Mouse (Mus musculus): ENCODE measurements around the gene Fga.

Gene Fga

DNA sequence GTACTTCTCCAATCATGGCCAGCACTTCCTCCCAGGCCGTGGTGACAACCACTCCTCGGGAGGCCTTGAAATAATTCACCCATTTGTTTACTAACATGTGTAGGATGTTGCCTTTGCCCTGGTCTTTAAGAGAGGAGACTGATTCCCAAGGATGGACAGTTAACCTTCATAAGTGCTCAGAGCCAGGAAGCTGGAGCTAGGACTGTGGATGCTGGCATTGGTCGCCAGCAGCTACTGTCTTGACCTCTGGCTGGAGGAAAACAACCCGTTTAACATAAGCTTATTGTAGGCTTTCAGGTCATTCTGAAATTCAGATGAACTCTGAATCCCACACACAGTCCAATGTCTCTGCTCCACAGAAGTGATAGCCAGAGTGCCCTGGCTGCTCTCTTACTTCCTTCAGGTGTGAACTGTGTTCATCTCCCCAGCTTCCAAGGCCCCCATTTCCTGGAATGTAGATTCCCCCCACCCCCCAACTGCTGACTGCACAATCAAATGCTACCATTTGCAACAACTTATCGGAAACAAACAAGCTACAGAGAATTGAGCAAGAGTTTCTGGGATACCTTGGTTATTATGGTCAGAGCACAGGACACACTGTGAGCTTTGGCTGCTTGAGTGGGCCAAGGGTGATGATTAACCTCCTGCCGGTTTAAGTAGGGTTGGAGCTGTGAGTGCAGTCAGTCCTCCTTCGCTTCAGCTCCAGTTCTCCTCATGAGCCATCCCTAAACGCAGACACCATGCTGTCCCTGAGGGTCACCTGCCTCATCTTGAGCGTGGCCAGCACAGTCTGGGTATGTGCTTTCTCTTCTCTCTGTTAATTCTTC is at the start of gene Fga:
Fga (plus strand) TSS at position 602 of the 827 bp plus-strand sequence.
- peak; percentile 75 for DNase-seq

DNA sequence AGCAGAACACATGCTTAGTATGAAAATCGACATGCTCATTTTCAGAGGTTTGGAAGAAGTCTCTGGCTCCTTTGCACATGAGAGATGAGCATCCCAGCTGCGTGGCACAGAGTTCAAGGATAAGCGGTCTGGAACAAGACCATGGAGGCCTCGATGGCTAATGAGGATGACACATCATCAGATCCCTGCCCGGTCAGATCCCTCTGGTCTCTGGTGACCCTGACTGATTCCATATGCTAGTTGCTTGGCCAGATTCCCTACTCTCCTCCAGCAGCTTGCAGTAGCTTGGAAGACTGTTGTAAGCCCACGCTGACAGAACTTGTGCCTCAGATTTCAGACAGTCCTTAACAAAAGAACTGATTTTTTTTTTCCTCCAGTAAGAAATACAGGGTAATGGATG is 45.1 kb upstream of the Fga start:
- no peak for DNase-seq

DNA sequence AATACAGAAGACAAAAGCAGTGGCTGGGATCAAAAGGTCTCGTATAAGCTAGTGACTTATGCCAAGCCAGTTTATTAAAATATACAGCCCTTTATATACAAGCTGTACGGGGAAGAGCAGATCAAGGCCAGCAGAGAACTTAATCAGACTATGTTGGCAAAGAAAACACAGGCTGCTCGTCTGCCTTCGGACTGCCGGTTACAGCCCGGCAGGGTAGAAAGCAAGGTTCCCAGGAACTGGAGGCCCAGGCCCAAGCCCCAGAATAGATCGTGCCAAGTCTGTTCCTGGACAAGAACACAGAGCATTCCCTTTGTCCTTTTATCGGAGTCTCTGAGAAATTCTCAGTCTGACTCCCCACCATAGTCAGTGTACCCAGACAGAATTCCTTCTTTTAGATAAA is 44.0 kb upstream of the Fga start:
- no peak for DNase-seq

DNA sequence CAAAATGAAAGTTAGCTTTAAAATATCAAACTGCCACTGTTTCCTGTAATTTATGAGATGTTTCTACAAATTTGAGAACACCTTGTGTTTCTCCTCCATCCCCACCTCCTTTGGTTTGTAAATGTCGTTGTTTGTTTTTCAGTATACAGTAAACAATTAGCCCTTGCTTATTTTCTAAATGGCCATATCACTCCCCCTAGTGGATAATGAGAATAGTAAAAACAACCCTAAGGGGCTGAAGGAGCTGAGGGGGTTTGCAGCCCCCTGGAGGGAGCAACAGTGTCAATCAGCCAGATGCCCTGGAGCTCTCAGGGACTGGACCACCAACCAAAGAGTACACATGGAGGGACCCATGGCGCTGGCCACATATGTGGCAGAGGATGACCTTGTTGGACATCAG is 41.0 kb upstream of the Fga start:
- no peak for DNase-seq

DNA sequence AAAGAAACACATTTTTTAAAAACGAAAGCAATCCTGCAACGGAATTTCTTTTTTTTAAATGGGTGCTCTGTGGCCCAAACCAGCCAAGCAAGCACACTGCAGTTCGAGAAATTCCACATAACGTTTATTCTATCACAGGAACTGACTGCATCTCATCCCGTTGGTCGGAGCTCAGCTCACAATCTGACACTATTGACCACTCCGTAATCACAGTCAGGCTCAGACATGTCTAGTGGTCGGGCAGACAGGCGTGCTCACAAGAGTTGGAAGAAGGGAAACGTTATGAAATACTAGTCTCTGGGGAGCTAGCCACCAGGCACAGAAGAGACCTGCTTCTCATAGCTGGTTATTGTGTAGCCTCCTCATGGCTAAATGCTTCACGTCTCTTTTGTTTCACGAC is 33.9 kb upstream of the Fga start:
- no peak for DNase-seq

DNA sequence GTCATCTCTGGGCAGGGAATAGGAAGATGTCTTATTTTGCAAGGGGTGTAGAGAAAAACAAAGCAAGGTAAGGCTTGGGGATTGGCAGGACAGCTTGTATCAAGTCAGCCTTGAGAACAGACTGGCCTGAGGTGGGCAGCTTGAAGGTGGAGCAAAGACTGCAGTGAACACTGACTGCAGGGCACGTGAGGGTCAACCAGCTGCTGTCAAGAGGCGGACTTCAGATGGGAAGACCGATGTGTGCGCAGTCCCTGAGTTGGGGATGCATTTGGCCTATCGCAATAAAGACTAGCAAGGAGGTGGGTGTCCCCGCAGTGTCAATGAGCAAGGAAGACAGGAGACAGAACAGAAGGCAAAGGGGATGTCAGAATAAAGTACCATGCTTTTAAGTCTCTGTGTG is 32.9 kb upstream of the Fga start:
- DNase-seq: no peak

DNA sequence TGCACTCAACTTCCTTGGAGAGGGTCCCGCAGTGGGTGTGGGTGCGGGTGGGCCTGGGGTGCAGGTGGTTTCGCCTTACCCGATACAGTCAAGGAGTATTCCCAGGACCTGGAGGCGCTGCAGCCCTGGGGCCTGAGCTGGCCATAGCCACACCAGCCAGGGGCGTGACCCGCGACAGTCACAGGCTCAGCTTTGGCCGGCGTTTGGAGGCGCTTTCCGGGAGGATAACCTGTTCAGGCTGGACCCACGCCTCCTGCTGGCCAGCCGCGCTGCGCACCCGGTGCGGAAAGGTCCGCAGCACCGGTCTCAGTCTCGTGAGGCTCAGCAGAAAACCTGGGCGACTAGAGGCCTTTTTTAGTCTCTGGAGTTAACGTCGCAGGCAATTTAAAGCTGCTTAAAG is 30.5 kb upstream of the Fga start:
- DNase-seq: peak; percentile 50

DNA sequence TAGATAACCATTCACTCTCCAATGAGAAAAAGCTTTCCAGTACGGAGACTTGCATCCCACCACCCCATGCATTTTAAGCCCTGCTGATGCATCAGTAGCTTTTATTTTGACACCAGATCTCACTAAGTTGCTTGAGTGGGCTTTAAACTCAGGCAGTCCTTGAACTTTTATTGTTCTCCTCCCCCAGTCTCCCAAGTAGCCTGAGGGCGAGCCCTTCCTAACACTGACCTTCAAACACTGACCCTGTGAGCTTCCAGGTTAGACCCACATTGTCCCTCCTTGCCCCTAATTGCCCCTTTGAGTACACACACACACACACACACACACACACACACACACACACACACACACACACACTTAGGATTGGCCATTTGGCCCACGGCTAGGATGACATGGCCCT is 29.2 kb upstream of the Fga start:
- DNase-seq: no peak

DNA sequence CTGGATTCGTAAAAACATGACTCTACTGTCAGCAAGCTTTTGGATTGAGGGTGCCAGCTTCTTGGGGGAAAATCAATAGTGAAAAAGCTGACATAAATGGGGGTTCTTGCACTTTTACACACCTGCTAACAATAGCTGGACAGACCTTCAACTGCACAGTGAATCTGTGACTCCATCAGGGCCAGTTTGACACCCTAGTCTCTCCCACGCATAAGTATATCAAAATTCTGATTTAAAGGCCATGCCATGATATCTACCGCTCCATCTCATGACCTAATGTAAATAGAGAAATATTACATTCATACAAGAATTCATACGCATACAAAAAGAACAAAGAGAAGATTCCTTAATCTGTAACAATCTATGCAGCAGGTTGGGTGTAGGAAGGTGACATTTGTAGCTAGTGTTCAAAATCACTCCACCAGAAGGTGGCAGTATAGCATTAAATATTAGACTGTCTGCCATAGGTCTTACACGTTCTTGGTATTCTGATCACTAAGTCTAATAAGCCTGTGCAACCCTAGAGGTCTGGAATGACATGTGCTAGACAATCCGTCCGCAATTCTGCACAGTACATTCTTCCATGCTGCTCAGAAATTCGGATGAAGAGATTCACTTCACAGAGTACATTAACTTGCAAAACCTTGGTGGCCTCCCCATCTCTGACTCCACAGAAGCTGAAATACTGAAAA is 27.0 kb upstream of the Fga start:
- DNase-seq: peak; percentile 28

DNA sequence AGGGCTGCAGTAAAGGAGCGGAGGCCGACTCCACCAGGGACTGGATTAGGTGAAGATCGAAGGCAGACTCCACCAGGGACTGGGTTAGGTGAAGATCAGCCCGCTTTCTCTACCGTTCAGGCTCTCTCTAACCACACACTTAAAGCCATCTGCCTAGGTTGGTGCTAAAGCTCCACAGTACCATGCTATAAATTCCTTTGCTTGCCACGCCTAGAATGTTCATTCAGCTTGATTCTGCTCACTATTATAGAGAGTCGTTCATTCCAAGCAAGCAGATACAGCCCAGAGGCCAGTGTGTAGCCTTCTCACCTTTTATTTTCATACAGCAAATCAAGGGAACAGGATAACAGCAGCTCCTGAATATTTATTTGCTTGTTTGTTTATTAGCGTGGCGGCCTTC is 25.9 kb upstream of the Fga start:
- DNase-seq: no peak

DNA sequence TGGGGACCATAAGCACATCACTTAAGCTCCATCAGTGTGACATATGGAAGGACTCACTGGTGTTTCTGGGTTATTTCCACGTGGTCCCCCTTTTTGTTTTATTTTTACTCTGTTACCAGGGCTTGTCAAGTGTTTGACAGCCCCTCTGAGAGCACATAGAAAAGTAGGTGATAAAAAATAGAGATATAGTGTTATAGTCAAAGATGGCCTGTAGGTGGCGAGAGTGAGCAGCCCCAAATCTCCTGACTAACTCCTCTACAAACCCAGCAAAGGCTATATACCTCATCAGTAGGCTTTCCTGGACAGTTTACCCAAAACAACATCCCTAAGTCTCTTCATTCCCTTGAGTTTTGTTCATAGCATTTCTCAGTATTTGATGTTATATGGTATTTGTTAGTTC is 23.7 kb upstream of the Fga start:
- DNase-seq: peak; percentile 35

DNA sequence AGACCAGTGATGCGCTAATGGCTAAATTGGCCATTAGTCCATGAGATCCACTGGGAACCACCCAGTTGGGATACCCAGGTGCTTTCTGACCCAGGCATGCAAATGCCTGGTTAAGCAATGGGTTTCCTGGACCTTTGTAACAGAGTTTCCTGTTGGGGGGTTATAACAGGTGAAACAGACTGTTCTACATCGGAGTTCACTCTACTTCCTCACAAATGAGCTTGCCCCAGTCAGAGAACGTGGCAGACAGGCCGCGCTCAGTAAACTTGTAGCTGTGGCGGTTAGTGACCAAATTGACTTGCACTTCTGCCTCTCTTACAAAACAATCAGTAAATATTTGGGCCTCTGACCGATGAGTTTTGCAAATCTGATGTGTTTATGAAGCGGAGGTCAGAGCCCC is 22.8 kb upstream of the Fga start:
- DNase-seq: no peak

DNA sequence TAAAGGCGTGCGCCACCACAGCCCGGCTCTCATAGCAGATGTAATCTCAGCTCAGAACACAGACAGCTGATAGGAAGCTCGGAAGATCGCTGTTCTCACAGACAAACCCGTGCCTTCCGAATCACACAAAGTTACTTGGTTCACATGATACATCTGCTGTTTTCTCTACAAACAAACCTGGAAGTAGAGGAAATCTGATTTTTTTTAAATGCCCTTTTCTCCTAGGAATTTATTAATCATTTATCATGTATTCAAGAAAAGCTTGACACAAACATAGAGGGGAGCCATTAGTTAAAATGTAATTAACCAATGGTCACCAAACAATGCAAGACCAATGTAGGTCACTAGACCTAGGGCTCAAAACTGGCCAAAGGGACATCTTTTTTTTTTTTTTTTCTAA is 21.1 kb upstream of the Fga start:
- no peak for DNase-seq

DNA sequence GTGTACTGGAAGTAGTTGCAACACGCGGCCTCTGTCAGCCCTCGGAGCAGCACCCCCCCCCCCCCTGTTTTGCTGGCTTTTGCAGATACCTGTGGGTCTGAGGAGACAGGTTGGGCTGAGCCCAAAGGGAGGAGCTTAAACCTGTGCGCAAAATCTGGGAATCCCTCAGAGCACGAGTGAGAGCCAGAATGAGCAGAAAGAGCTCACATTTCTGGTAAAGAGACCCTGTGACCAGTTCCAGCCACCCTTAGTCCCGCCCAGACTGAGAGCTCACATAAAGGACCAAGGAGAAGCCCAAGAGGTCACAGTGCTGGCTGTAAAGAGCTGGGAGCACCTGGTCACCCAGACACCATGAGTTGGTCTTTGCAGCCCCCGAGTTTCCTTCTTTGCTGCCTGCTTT is 18.3 kb upstream of the Fga start, which contains the start of gene Fgg:
Fgg (plus strand) TSS at position 168 of the 400 bp plus-strand sequence.
- DNase-seq: no peak

DNA sequence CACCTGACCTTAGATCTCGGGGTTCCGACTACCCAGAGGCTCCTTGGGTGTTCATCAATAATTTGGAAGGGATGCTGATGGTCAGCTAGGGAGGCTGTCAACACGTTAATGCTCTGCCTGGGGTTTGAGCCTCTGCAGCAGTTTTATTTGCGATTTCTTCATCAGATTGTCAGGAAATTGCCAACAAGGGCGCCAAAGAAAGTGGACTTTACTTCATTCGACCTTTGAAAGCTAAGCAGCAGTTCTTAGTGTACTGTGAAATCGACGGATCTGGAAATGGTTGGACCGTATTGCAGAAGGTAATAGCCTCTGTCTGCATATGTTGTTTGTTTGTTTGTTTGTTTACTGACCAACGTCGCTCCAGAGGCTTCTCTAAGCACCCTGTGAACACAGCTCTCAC is 15.6 kb upstream of the Fga start:
- DNase-seq: peak; percentile 53

DNA sequence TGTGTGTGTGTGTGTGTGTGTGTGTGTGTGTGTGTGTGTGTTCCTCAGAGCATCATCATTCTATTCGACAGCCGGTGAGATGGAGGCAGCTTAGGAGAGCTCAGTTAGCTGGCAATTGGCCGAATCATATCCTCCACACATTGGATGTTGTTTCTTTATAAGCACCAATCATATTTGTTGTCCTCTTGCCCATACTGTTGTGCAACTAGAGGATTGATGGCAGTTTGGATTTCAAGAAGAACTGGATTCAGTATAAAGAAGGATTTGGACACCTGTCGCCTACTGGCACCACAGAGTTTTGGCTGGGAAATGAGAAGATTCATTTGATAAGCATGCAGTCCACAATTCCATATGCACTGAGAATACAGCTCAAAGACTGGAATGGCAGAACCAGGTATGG is 14.7 kb upstream of the Fga start:
- no peak for DNase-seq

DNA sequence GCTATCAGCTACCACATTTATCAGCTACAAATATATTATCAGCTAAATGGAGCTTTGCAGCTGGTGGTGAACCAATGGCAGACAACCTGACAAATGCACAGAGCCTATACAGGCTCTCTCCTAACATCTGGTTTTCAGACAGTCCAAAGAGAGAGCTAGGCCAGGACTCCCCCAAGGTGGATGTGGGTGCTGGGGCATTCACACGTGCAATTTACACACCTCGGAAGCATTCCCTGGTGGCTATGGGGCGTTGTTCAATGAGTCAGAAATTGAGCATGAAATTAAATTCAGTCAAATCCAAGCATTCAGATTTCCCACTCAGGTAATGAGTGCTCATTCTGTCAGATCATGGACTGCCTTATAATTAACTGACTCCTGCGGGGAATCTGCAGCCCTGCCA is 14.3 kb upstream of the Fga start:
- DNase-seq: no peak

DNA sequence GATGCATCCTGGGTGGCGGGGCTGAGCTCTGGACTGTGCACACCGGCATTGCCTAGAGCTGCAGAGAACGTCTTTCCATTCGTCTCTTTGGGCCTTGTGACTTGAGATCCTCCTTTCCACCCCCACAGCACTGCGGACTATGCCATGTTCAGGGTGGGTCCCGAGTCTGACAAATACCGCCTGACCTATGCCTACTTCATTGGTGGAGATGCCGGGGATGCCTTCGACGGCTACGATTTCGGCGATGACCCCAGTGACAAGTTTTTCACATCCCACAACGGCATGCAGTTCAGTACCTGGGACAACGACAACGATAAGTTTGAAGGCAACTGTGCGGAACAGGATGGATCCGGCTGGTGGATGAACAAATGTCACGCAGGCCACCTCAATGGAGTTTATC is 13.2 kb upstream of the Fga start:
- no peak for DNase-seq

DNA sequence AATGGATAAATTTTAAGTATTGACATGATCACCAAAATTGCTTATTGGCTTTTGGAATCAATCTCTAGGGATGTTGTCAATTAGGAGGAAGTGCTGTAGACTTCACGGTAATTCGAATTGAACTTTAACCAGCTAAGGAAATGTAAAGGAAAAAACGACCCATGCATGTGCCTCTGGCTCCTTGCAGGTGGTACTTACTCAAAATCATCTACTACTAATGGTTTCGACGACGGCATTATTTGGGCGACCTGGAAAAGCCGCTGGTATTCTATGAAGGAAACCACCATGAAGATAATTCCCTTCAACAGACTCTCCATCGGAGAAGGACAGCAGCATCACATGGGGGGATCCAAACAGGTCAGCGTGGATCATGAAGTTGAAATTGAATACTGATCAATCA is 11.9 kb upstream of the Fga start:
- no peak for DNase-seq

DNA sequence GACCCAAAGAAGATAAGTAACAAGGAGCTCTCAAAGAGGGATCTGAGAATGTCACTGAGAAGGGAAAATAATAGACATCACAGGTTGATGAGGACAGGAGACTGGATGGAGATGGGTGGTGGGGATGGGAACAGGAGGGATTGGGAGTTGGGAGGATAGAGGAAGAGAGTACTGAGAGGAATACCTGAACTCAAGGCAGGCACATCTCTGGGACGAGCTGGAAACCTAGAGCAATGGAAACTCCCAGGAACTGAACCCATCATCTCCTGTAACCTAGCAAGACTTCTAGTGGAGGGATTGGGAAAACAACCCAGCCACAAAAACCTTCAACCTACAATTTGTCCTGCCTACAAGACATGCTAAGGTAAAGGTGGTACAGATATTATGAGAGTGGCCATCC is 9.6 kb upstream of the Fga start:
- no peak for DNase-seq

DNA sequence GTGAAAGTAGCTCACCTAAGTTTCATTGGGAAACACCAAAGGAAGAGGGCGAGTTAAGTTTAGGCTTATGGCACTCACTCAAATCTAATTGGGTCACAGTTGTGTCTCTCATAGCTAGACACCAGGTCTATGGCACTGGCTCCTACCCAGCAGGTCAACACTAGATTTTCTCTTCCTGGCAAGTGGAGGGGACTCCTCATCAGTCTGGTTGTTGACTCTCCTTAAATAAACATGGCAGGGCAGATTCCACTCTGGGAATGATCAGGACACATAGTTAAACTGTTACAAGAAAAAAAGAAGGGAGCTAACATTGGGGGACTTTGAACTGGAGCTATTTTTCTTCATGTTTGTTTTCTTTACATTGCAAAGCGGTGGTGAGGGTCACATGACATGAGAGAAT is 5.5 kb upstream of the Fga start:
- peak; percentile 28 for DNase-seq

DNA sequence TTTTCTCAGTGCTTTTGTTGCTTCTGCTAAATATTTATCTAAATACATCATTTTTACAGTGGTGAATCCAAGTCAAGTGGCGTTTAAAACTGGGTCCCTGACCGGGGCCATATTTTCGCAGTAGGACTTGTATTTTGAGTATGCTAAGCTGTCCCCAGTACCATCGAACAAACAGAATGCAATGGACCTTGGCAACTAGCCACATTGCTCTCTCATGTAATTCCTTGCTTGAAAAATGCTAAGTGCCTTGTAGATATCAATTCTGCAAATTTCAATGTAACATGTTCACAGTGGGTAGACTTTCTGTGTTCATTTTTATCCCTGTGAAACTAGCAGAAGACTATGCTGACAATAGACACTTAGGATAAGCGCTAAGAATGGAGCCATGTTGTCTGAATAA is 4.7 kb upstream of the Fga start:
- DNase-seq: no peak

DNA sequence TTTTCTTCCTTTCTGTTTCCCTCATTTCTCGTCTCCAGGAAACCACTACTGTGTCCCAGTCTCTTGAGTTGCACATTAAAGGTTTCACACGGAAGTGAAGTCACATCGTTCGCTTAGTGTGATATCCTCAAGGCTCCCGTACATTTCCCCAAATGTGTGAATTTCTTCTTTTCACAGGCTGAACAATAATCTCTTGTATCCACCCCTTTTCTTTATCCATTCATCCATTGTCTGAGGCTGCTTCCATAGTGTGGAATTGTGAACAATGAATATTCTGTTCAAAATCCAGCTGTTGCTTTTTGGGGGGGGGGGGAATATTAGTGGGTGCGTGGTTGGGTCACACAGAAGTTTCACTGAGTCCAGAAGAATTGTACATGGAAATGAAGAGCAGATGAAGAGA is 840 bp upstream of the Fga start:
- no peak for DNase-seq

DNA sequence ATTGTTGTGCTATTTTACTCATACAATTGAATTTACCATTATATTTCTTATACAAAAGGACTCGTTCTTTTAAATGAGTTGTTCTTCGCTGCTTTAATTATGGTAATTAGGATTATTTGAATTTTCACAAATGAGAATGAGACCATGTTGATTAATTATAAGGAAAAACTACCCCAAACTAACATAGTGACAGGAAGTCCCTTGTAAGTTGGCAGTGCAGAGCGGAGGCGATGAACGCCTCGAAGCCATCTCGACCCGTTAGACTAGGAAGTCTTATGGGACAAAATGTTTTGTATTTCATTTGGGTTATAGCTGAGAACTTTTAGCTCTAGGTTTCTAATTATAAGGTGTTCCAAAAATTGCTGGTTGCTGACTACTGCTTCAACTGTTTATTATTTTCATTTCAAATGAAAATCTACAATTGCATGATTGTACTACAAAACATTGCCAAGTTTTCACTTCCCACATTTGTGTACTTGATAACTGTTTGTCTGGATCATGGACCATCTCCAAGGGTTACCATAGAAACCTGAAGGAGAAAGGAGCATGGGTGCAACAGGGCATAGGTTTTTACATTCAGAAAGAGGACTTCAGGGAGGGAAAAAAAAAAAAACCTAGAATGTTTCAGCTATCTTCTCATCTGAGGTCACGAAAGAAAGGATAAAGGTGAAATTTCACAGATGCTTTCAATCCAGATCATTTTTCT is 1.8 kb downstream of the Fga start:
- DNase-seq: no peak

All from kidney, adult 18-20 months (tissue).